Mouse (Mus musculus) forebrain, embryonic 10.5 days (tissue): ENCODE data around the gene Gmfg. TPM values are rescaled to one million over a fixed set of nuclear protein-coding genes. Genes with fewer than 3 reads are reported as not detected.

Source experiments
- DNase-seq: peaks from one replicate; pipeline ENCODE4 v3.0.0-alpha.2; 2017; ENCODE audit warnings: low spot score; ENCODE audit errors: extremely low spot score
- H3K27ac ChIP-seq: fragments of 300-500 bp; sonication (generic); 2 replicates; pipeline ENCODE4 v1.5.1; 2016; ENCODE audit warnings: mild to moderate bottlenecking
- H3K27me3 ChIP-seq: fragments of 300-500 bp; sonication (generic); 2 replicates; pipeline ENCODE4 v1.6.1; 2016; ENCODE audit warnings: mild to moderate bottlenecking; ENCODE audit not compliant: poor library complexity, severe bottlenecking
- H3K36me3 ChIP-seq: fragments of 300-500 bp; sonication (generic); replicated peaks from 2 replicates; pipeline ENCODE4 v1.6.1; 2016; ENCODE audit warnings: mild to moderate bottlenecking, moderate library complexity
- H3K4me1 ChIP-seq: fragments of 300-500 bp; sonication (generic); 2 replicates; pipeline ENCODE4 v1.6.1; 2016
- H3K4me3 ChIP-seq: fragments of 300-500 bp; sonication (generic); 2 replicates; pipeline ENCODE4 v1.5.1; 2016; ENCODE audit warnings: mild to moderate bottlenecking, moderate library complexity
- H3K9me3 ChIP-seq: fragments of 300-500 bp; sonication (generic); 2 replicates; pipeline ENCODE4 v1.6.1; 2016; ENCODE audit warnings: mild to moderate bottlenecking, moderate library complexity
- WGBS: fragments of 180-500 bp; shearing (Covaris S2); methylation state at CpG from one replicate; pipeline ENCODE4 v1.1.7; 2016; 5-methylcytosine and 5-hydroxymethylcytosine counted together
- polyA plus RNA-seq: library from polyadenylated mRNA; unstranded; fragments of >200 nt; fragmentation: Nextera tagmentation; extraction: Ambion mirVana; gene quantifications from 2 replicates; pipeline ENCODE4 v1.2.1, GENCODE M21; 2016

Gmfg gene
- polyA plus RNA-seq = 8.0 and 8.3 TPM in 2 replicates

GRCm38 (mm10) chr7:28436932-28437570, at the start of gene Gmfg:
Gene Gmfg (plus strand): TSS chr7:28437447.
- Histone ChIP-seq H3K27ac (peak within 1 kb of the TSS; percentile 91), H3K4me3 (peak within 1 kb of the TSS; percentile 93), H3K4me1 (peaks cover 42% of the 10 kb centered on the region), H3K27me3 (no peaks in the 10 kb centered on the region), H3K9me3 (no peaks in the 10 kb centered on the region), H3K36me3 (peaks cover 21% of the 10 kb centered on the region)
- WGBS = 2% methylated on average over 16 of the region's 16 CpGs
- peak; percentile 80 for DNase-seq

DNA sequence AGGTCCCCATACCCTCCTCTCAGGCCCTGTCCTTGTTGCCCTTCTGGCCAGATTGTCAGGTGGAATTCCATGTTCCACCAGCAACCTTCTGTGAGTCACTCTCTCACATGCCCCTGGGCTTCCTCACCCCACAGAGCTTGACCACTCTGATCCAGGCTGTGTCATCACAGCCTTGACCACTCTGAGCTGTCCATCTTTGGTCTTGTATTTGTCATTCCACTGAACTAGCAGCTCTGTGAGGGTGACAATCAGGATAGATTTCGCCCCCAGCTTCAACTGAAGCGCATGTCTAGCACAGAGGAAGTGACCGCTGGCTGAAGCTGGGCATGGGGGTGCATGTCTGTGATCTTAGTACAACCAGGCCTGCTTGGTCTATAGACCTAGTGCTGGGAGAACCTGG, 46.9 kb upstream of the Gmfg start:
- H3K27ac ChIP-seq = no peak overlapping the region
- no peaks in the 10 kb centered on the region for H3K9me3 ChIP-seq
- H3K4me1 ChIP-seq = peaks cover 28% of the 10 kb centered on the region
- WGBS = 89% methylated on average over 3 of the region's 3 CpGs
- H3K4me3 ChIP-seq = 0 out of 2 replicates have a peak overlapping the region, but pooled peaks have one; percentile 6
- H3K27me3 ChIP-seq = no peaks in the 10 kb centered on the region
- DNase-seq = no peak
- H3K36me3 ChIP-seq = peaks cover 66% of the 10 kb centered on the region

DNA sequence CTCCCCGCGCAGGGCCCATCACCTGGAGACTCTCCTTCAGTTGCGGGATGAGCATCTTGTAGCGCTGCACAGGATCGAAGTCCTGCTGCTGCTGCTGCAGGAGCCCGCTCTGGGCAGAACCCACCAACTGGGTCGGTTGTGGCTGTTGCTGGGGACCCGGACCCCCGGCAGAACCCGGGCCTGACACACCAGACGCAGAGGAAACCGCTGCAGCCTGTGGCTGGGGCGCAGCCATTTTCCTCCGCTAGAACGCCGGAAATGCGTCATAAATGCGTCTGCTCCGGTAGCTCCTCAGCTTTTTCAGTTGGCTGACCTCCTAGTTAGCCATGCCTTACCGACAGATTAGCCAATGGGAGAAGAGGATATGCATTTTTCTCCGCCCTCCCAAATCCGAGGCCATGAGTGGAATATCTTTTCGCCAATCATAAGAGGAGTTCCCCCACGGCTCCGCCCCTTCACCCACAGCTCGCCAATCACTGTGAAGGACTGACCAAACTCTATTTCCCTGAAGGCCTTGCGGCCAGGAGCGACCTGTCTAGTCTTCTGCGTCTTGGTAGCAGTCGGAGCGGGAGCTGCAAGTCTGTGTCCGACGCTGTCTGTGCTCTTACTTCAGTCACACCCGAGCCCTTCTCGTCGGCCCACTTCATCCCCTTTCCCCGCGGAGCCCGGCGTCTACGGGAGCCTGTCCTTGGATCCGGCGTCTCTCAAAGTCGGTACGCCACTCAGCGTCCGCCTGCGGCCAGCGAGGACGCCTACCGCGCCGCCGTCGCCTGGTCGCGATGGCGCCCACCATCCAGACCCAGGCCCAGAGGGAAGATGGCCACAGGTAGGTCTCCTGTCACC, 44.6 kb upstream of the Gmfg start, which contains the start of the genes Med29 and Paf1:
Gene Med29, minus strand, starts transcription at position 280 of the 843 bp plus-strand sequence.
Gene Paf1, plus strand, starts transcription at position 523 of the 843 bp plus-strand sequence.
- Histone ChIP-seq H3K4me3 (peak within 1 kb of the TSS; percentile 98), H3K27ac (peak within 1 kb of the TSS; percentile 87), H3K27me3 (no peaks in the 10 kb centered on the region), H3K4me1 (peaks cover 22% of the 10 kb centered on the region), H3K36me3 (peaks cover 67% of the 10 kb centered on the region), H3K9me3 (no peaks in the 10 kb centered on the region)
- peak; percentile 95 for DNase-seq
- WGBS = under 1% methylated on average over 58 of the region's 58 CpGs

- Histone ChIP-seq H3K36me3 (peaks cover 67% of the 10 kb centered on the region), H3K27ac (peak overlapping the region; percentile 87)
Measured at GRCm38 (mm10) chr7:28393272-28393951, 43.8 kb upstream of the Gmfg start.

DNA sequence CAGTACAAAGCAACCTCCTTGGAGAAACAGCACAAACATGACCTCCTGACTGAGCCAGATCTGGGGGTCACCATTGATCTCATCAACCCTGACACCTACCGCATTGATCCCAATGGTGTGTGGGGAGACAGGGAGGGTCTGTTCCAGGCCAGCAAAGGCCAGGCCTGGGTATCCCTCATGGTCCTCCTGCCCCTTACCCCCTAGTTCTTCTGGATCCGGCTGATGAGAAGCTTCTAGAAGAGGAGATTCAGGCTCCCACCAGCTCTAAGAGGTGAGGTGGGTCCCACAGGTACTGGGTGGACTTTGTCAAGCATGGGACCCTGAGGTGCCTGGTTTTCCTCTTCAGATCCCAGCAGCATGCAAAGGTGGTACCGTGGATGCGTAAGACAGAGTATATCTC, 41.8 kb upstream of the Gmfg start:
- no peak overlapping the region for H3K27ac ChIP-seq
- no peaks in the 10 kb centered on the region for H3K27me3 ChIP-seq
- H3K4me1 ChIP-seq = peaks cover 22% of the 10 kb centered on the region
- 98% methylated on average over 4 of the region's 4 CpGs for WGBS
- no peak overlapping the region for H3K4me3 ChIP-seq
- no peaks in the 10 kb centered on the region for H3K9me3 ChIP-seq
- DNase-seq = no peak
- peaks cover 67% of the 10 kb centered on the region for H3K36me3 ChIP-seq

More at GRCm38 (mm10) chr7:28393272-28393951, 43.8 kb upstream of the Gmfg start:
- DNase-seq = no peak
- H3K27me3 ChIP-seq = no peaks in the 10 kb centered on the region
- WGBS = 4% methylated on average over 22 of the region's 22 CpGs
- H3K4me1 ChIP-seq = peaks cover 22% of the 10 kb centered on the region
- H3K9me3 ChIP-seq = no peaks in the 10 kb centered on the region
- H3K4me3 ChIP-seq = peak overlapping the region; percentile 98

DNA sequence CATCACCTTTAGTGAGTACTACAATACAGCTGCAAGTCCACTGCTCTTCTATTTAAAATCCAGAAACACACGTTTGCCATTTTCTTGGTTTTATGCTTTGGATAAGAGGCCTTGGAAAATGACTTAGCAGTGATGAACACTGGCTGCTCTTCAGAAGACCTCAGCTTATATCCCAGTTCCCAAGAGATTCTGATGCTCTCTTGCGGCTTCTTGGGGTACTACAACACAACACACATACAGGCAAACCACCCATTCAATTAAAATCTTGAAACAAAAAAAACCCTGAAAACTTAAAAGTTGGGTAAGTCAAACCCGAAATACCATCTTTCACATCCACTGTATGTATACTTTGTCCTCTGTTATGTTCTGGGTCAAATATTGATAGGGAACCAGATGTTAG, 39.2 kb upstream of the Gmfg start:
- 76% methylated on average over 3 of the region's 3 CpGs for WGBS
- Histone ChIP-seq H3K36me3 (peaks cover 87% of the 10 kb centered on the region), H3K27me3 (no peaks in the 10 kb centered on the region), H3K9me3 (no peaks in the 10 kb centered on the region), H3K27ac (no peak overlapping the region), H3K4me3 (no peak overlapping the region), H3K4me1 (peaks cover 9% of the 10 kb centered on the region)
- DNase-seq = no peak

DNA sequence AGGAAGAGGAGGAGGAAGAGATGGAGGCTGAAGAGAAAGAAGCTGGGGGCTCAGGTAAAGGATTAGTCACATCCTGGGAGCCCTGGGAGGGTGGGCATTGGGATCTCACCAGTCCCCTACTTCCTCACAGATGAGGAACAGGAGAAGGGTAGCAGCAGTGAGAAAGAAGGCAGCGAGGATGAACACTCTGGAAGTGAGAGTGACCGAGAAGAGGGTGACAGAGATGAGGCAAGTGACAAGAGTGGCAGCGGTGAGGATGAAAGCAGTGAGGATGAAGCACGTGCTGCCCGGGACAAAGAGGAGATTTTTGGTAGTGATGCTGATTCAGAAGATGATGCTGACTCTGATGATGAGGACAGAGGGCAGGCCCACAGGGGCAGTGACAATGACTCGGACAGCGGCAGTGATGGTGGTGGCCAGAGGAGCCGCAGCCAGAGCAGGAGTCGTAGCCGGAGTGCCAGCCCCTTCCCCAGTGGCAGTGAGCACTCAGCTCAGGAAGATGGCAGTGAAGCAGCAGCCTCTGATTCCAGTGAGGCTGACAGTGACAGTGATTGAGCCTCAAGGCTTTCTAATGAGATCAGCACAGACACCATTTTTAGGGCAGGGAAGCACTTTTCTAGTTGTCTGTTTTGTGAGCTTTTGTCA, 38.4 kb upstream of the Gmfg start:
- DNase-seq = no peak
- Histone ChIP-seq H3K27ac (no peak overlapping the region), H3K9me3 (no peaks in the 10 kb centered on the region), H3K4me1 (peaks cover 2% of the 10 kb centered on the region), H3K36me3 (peaks cover 96% of the 10 kb centered on the region), H3K27me3 (no peaks in the 10 kb centered on the region), H3K4me3 (no peak overlapping the region)
- whole genome bisulfite sequencing = 92% methylated on average over 10 of the region's 10 CpGs

DNA sequence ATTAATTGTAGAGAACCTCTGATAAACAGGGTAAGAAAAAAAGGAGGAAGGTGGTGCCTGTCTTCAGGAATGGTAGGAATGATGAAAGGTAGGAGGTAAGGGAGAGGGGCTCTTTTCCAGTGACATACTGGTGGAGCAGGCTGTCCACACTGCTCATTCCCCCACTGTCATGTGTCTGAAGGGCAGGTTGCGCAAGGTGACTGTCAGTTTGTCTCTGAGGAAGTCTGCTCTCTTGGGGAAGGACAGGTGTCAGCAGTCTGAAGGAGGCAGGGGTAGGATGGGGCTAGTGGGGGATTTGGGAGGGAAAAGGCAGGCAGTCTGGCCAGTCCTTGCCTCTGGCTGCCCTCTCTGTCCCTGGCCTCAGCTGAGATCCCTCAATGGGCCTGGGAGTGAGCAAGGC, 36.2 kb upstream of the Gmfg start:
- H3K4me1 ChIP-seq = no peaks in the 10 kb centered on the region
- WGBS = 95% methylated on average over 1 of the region's 1 CpGs
- no peak for DNase-seq
- no peaks in the 10 kb centered on the region for H3K9me3 ChIP-seq
- H3K27ac ChIP-seq = no peak overlapping the region
- no peaks in the 10 kb centered on the region for H3K27me3 ChIP-seq
- no peak overlapping the region for H3K4me3 ChIP-seq
- peaks cover 99% of the 10 kb centered on the region for H3K36me3 ChIP-seq

GRCm38 (mm10) chr7:28401942-28402341, 35.3 kb upstream of the Gmfg start:
- no peaks in the 10 kb centered on the region for H3K9me3 ChIP-seq
- H3K27ac ChIP-seq = no peak overlapping the region
- no peak overlapping the region for H3K4me3 ChIP-seq
- no peaks in the 10 kb centered on the region for H3K27me3 ChIP-seq
- no peaks in the 10 kb centered on the region for H3K4me1 ChIP-seq
- no peak for DNase-seq
- 83% methylated on average over 3 of the region's 3 CpGs for WGBS
- peaks cover 99% of the 10 kb centered on the region for H3K36me3 ChIP-seq

DNA sequence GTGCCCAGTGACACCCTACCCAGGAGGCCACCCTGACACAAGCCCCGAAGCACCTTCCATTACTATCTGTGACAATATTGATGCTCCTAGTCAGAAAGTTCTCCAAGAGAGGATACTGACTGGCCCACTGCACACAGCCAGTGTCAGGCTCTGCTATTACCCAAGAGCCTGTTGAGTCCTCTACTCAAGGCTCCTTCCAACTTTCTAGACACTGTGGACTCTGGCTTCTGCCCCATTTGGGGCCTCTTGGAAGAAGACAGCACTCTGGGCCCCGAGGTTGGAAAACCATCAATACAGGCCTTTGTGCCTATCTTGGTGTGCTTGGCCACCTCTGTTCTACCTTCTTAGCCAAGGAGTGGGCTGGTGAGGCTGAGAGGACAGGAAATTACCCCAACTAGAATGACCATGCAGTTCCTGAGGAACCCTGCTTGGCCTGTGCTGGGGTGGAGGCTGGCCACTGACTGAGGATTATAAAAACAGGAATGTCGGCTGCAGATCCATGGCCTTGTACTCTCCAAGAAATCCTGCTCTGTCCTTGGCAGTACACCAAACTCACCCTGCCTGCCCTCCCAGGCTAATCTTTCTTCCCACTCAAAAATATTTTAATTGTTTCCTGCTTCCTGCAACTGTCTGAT, 26.3 kb upstream of the Gmfg start:
- Histone ChIP-seq H3K4me1 (no peaks in the 10 kb centered on the region), H3K4me3 (no peak overlapping the region), H3K27ac (no peak overlapping the region), H3K9me3 (no peaks in the 10 kb centered on the region), H3K27me3 (no peaks in the 10 kb centered on the region), H3K36me3 (peaks cover 100% of the 10 kb centered on the region)
- 89% methylated on average over 3 of the region's 3 CpGs for WGBS
- DNase-seq = no peak

- Histone ChIP-seq H3K27me3 (no peaks in the 10 kb centered on the region), H3K4me1 (no peaks in the 10 kb centered on the region), H3K27ac (no peak overlapping the region), H3K36me3 (peaks cover 100% of the 10 kb centered on the region), H3K4me3 (no peak overlapping the region), H3K9me3 (no peaks in the 10 kb centered on the region)
- no peak for DNase-seq
- 93% methylated on average over 4 of the region's 4 CpGs for WGBS
Measured at GRCm38 (mm10) chr7:28412826-28413225, 24.4 kb upstream of the Gmfg start.

GRCm38 (mm10) chr7:28417368-28417767, 19.9 kb upstream of the Gmfg start:
- Histone ChIP-seq H3K27ac (no peak overlapping the region), H3K4me1 (no peaks in the 10 kb centered on the region), H3K27me3 (no peaks in the 10 kb centered on the region), H3K36me3 (peaks cover 100% of the 10 kb centered on the region), H3K9me3 (no peaks in the 10 kb centered on the region), H3K4me3 (no peak overlapping the region)
- no peak for DNase-seq
